Mouse (Mus musculus): ENCODE measurements around the gene Bbs12. TPM values are rescaled to one million over a fixed set of nuclear protein-coding genes. Genes with fewer than 3 reads are reported as not detected.
A peak's percentile ranks its signal among the peaks of the same experiment; 100 is the strongest.

Gene Bbs12
- polyA plus RNA-seq (2015; fragmentation: Nextera tagmentation; extraction: Ambion mirVana), result 7.7 and 8.0 TPM in 2 replicates

DNA sequence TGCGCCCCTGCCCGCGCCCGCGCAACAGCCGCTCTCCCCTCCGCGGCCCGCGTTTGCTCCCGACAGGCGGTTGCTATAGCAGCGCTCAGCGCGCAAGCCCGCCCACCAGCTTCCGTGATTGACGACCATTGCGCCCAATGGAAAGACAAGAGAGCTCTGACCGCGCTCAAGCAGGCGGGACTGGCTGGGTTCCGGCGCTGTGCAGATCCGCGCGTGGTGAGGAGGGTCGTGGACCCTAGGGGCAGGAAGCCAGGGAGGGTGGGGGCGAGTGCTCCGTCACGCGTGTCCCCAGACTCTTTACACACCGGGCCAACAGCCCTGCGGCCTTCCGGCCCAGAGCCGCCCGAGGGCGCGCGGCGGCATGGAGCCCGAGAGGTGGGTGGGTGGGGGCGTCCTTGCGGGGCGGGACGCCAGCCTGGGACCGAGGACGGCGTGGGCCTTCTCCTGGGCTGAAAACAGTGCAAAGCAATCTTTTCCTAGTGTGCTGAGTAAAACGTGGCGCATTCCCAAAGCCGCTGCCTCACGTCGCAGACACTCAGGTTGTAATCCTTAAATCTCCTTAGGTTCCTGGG is at the start of gene Bbs12, which contains the start of gene Cetn4:
TSS of gene Bbs12 (plus strand) at position 185 of the 572 bp plus-strand sequence.
TSS of gene Cetn4 (minus strand) at position 339 of the 572 bp plus-strand sequence.
- WGBS, result under 1% methylated on average over 53 of the region's 54 CpGs
- DNase-seq (ENCODE audit: low spot score) (peak; percentile 93), ATAC-seq (replicated peaks; ENCODE audit: low FRiP score, low read depth) (peak; percentile 99)
- H3K4me2 ChIP-seq (ENCODE audit: low read length), result peak within 1 kb of the TSS; percentile 65
- peak within 1 kb of the TSS; percentile 91 for H3K9ac ChIP-seq (ENCODE audit: low read depth, low read length)
- H3K27me3 ChIP-seq (ENCODE audit: insufficient read depth, low read length), result no peaks in the 10 kb centered on the region
- peak; percentile 10; the same call in 1 of the 2 replicates for TF ChIP-seq CTCF (IDR thresholded peaks at IDR 0.05; ENCODE audit: low read depth)
- H3K4me3 ChIP-seq (replicated peaks; ENCODE audit: low read depth, low read length), result peak within 1 kb of the TSS; percentile 90
- 0 out of 2 replicates have a peak, but pooled peaks cover 6% of the 10 kb centered on the region for H3K4me1 ChIP-seq (replicated peaks; ENCODE audit: insufficient read depth, low read length)
- peak within 1 kb of the TSS; percentile 80 for H3K27ac ChIP-seq
- H3K36me3 ChIP-seq (ENCODE audit: insufficient read depth, low read length), result no peaks in the 10 kb centered on the region
- no peaks in the 10 kb centered on the region for H3K9me3 ChIP-seq (replicated peaks; ENCODE audit: low read length)

DNA sequence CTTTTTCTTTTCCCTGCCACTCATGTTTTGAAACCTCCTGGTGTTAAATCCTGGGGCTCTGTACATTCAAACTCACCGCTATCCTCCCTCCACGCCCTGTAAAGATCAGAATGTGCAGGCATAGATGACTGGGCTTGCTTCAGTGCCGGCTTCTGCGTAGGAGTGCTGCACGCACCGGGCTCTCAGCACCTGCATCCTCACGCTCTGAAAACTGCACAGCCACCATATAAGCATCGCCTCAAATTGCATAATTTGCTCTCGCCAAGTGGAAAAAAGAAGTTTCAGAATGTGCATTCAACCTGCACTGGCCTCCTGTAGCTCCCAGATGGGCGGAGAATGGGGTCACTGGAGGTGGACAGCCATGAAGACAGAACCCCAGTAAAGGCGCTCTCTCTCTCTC is 44.0 kb upstream of the Bbs12 start:
- ATAC-seq (replicated peaks; ENCODE audit: low FRiP score, low read depth) (no peak), DNase-seq (ENCODE audit: low spot score) (peak; percentile 9)
- no peaks in the 10 kb centered on the region for H3K27me3 ChIP-seq (ENCODE audit: insufficient read depth, low read length)
- TF ChIP-seq CTCF (IDR thresholded peaks at IDR 0.05; ENCODE audit: low read depth), result no peak
- no peak overlapping the region for H3K27ac ChIP-seq
- H3K4me1 ChIP-seq (replicated peaks; ENCODE audit: insufficient read depth, low read length), result no peaks in the 10 kb centered on the region
- no peak overlapping the region for H3K4me3 ChIP-seq (replicated peaks; ENCODE audit: low read depth, low read length)
- H3K9ac ChIP-seq (ENCODE audit: low read depth, low read length), result no peak overlapping the region
- no peaks in the 10 kb centered on the region for H3K36me3 ChIP-seq (ENCODE audit: insufficient read depth, low read length)
- no peak overlapping the region for H3K4me2 ChIP-seq (ENCODE audit: low read length)
- no peaks in the 10 kb centered on the region for H3K9me3 ChIP-seq (replicated peaks; ENCODE audit: low read length)
- WGBS, result 54% methylated on average over 11 of the region's 11 CpGs

DNA sequence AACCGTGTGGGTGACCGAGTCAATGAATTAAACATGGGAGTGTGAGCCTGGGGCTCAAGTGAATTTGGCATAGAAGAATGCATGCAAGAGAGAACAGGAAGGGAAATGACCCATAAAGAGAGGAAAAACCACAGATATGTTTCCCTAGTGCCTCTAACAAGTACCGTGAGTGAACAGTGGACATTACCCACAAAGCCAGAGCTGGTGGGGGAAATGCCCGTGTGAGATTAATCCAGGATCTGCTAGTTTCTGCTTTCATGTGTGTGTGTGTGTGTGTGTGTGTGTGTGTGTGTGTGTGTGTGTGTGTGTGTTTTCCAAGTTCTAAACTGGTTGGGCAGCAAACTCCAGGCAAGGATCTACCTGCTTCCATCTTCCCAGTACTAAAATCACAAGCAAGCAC is 42.4 kb upstream of the Bbs12 start:
- Histone ChIP-seq H3K27ac (no peak overlapping the region), H3K36me3 (ENCODE audit: insufficient read depth, low read length) (no peaks in the 10 kb centered on the region), H3K4me2 (ENCODE audit: low read length) (no peak overlapping the region), H3K9me3 (replicated peaks; ENCODE audit: low read length) (no peaks in the 10 kb centered on the region), H3K4me3 (replicated peaks; ENCODE audit: low read depth, low read length) (no peak overlapping the region), H3K4me1 (replicated peaks; ENCODE audit: insufficient read depth, low read length) (no peaks in the 10 kb centered on the region), H3K27me3 (ENCODE audit: insufficient read depth, low read length) (no peaks in the 10 kb centered on the region), H3K9ac (ENCODE audit: low read depth, low read length) (no peak overlapping the region)
- ATAC-seq (replicated peaks; ENCODE audit: low FRiP score, low read depth) (no peak), DNase-seq (ENCODE audit: low spot score) (peak; percentile 10)
- 57% methylated on average over 4 of the region's 4 CpGs for WGBS
- no peak for TF ChIP-seq CTCF (IDR thresholded peaks at IDR 0.05; ENCODE audit: low read depth)

DNA sequence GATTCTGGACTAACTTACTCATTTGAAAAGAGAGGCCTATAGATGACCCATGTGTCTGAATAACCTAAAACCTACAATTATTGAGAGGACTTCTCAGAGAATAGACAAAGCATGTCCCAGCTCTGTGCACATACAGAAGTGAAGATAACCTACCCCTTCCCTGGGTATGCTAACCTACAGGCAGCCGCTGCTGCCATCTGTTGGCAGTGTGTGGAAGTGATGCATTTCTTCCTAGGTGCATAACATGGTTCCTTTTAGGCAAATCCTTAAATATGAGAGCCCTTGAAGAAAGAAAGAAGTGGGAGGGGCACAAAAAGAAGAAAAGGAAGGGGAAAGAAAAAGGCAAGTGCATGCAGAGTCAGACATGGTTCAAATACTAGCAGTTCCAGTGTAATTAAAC is 41.1 kb upstream of the Bbs12 start:
- H3K36me3 ChIP-seq (ENCODE audit: insufficient read depth, low read length), result no peaks in the 10 kb centered on the region
- no peak overlapping the region for H3K4me3 ChIP-seq (replicated peaks; ENCODE audit: low read depth, low read length)
- no peak overlapping the region for H3K9ac ChIP-seq (ENCODE audit: low read depth, low read length)
- H3K27me3 ChIP-seq (ENCODE audit: insufficient read depth, low read length), result no peaks in the 10 kb centered on the region
- H3K27ac ChIP-seq, result no peak overlapping the region
- no peaks in the 10 kb centered on the region for H3K9me3 ChIP-seq (replicated peaks; ENCODE audit: low read length)
- 3% methylated on average over 1 of the region's 1 CpGs for WGBS
- H3K4me1 ChIP-seq (replicated peaks; ENCODE audit: insufficient read depth, low read length), result no peaks in the 10 kb centered on the region
- ATAC-seq (replicated peaks; ENCODE audit: low FRiP score, low read depth), result no peak
- peak; percentile 64 for DNase-seq (ENCODE audit: low spot score)
- no peak overlapping the region for H3K4me2 ChIP-seq (ENCODE audit: low read length)
- TF ChIP-seq CTCF (IDR thresholded peaks at IDR 0.05; ENCODE audit: low read depth), result peak; percentile 83

- no peak overlapping the region for H3K27ac ChIP-seq
- no peak overlapping the region for H3K4me3 ChIP-seq (replicated peaks; ENCODE audit: low read depth, low read length)
- no peak for DNase-seq (ENCODE audit: low spot score)
- WGBS, result 78% methylated on average over 7 of the region's 7 CpGs
- no peaks in the 10 kb centered on the region for H3K4me1 ChIP-seq (replicated peaks; ENCODE audit: insufficient read depth, low read length)
- no peak overlapping the region for H3K4me2 ChIP-seq (ENCODE audit: low read length)
- ATAC-seq (replicated peaks; ENCODE audit: low FRiP score, low read depth), result no peak
- H3K9me3 ChIP-seq (replicated peaks; ENCODE audit: low read length), result no peaks in the 10 kb centered on the region
- H3K27me3 ChIP-seq (ENCODE audit: insufficient read depth, low read length), result no peaks in the 10 kb centered on the region
- no peaks in the 10 kb centered on the region for H3K36me3 ChIP-seq (ENCODE audit: insufficient read depth, low read length)
- H3K9ac ChIP-seq (ENCODE audit: low read depth, low read length), result no peak overlapping the region
- TF ChIP-seq CTCF (IDR thresholded peaks at IDR 0.05; ENCODE audit: low read depth), result no peak
Measured at GRCm38 (mm10) chr3:37273092-37273491, 39.3 kb upstream of the Bbs12 start.

GRCm38 (mm10) chr3:37274661-37275060 is 37.7 kb upstream of the Bbs12 start:
- Histone ChIP-seq H3K36me3 (ENCODE audit: insufficient read depth, low read length) (no peaks in the 10 kb centered on the region), H3K9ac (ENCODE audit: low read depth, low read length) (no peak overlapping the region), H3K4me3 (replicated peaks; ENCODE audit: low read depth, low read length) (no peak overlapping the region), H3K4me2 (ENCODE audit: low read length) (no peak overlapping the region), H3K27me3 (ENCODE audit: insufficient read depth, low read length) (no peaks in the 10 kb centered on the region), H3K9me3 (replicated peaks; ENCODE audit: low read length) (no peaks in the 10 kb centered on the region), H3K27ac (no peak overlapping the region), H3K4me1 (replicated peaks; ENCODE audit: insufficient read depth, low read length) (no peaks in the 10 kb centered on the region)
- DNase-seq (ENCODE audit: low spot score), result no peak
- TF ChIP-seq CTCF (IDR thresholded peaks at IDR 0.05; ENCODE audit: low read depth), result no peak
- no peak for ATAC-seq (replicated peaks; ENCODE audit: low FRiP score, low read depth)
- 81% methylated on average over 6 of the region's 6 CpGs for WGBS

DNA sequence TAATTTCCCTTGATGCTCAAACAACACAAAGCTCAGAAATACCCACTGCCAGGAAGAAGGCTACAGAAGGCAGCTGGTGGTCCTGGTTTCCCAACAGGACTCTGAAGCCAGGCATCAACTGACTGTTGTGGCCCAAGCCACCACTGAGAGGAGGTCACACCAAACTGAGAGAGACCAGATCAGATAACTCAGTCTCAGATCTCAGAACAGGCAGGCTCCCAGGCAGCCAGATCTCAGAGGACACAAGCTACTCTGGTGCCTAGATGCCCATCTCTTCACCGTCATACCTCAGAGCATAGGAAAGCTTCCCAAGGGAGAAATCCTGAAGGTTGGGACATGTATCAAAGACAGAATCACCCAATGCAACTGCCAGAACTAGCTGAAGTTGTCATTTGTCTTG is 32.1 kb upstream of the Bbs12 start:
- no peak overlapping the region for H3K27ac ChIP-seq
- no peak overlapping the region for H3K4me3 ChIP-seq (replicated peaks; ENCODE audit: low read depth, low read length)
- H3K9ac ChIP-seq (ENCODE audit: low read depth, low read length), result no peak overlapping the region
- no peak for TF ChIP-seq CTCF (IDR thresholded peaks at IDR 0.05; ENCODE audit: low read depth)
- H3K9me3 ChIP-seq (replicated peaks; ENCODE audit: low read length), result no peaks in the 10 kb centered on the region
- no peaks in the 10 kb centered on the region for H3K27me3 ChIP-seq (ENCODE audit: insufficient read depth, low read length)
- 81% methylated on average over 1 of the region's 1 CpGs for WGBS
- H3K36me3 ChIP-seq (ENCODE audit: insufficient read depth, low read length), result no peaks in the 10 kb centered on the region
- DNase-seq (ENCODE audit: low spot score) (no peak), ATAC-seq (replicated peaks; ENCODE audit: low FRiP score, low read depth) (no peak)
- H3K4me1 ChIP-seq (replicated peaks; ENCODE audit: insufficient read depth, low read length), result no peaks in the 10 kb centered on the region
- no peak overlapping the region for H3K4me2 ChIP-seq (ENCODE audit: low read length)

Measured in kidney, postnatal 0 days (tissue).